Mouse (Mus musculus) liver, postnatal 0 days (tissue): Measurements from ENCODE around the gene Degs1. TPM values are rescaled to one million over a fixed set of nuclear protein-coding genes. Genes with fewer than 3 reads are reported as not detected.
A peak's percentile ranks its signal among the peaks of the same experiment; 100 is the strongest.
"Not testable (repeated sequence)": the region's sequence is repeated elsewhere in the genome, so short reads cannot be mapped to it uniquely, and the experiment has no call there.

Experiments used
- ATAC-seq: fragments of 200-750 bp; cut with Nextera tagmentation; 2 replicates; pipeline ENCODE4 v1.8.0; 2017; ENCODE audit warnings: mild to moderate bottlenecking, moderate library complexity
- DNase-seq: peaks from one replicate; pipeline ENCODE4 v3.0.0-alpha.2; 2016
- H3K27ac ChIP-seq: fragments of 300-500 bp; sonication (generic); 2 replicates; pipeline ENCODE4 v1.5.1; 2014; ENCODE audit warnings: antibody characterized with exemption, moderate library complexity, mild to moderate bottlenecking, low read depth
- H3K27me3 ChIP-seq: fragments of 300-500 bp; sonication (generic); 2 replicates; pipeline ENCODE4 v1.6.1; 2014; ENCODE audit warnings: low read length, control low read depth, mixed read lengths; ENCODE audit not compliant: insufficient read depth
- H3K36me3 ChIP-seq: fragments of 300-500 bp; sonication (generic); replicated peaks from 2 replicates; pipeline ENCODE4 v1.6.1; 2014; ENCODE audit warnings: mild to moderate bottlenecking, control low read depth, low read length, moderate library complexity, mixed read lengths; ENCODE audit not compliant: insufficient read depth
- H3K4me1 ChIP-seq: fragments of 300-500 bp; sonication (generic); 2 replicates; pipeline ENCODE4 v1.6.1; 2014; ENCODE audit warnings: antibody characterized with exemption, mild to moderate bottlenecking, control low read depth; ENCODE audit not compliant: insufficient read depth
- H3K4me2 ChIP-seq: fragments of 300-500 bp; sonication (generic); 2 replicates; pipeline ENCODE4 v1.6.1; 2014; ENCODE audit warnings: low read depth, mild to moderate bottlenecking, low read length, moderate library complexity, mixed read lengths
- H3K4me3 ChIP-seq: fragments of 300-500 bp; sonication (generic); 2 replicates; pipeline ENCODE4 v1.5.1; 2014; ENCODE audit warnings: low read depth, low read length
- H3K9ac ChIP-seq: fragments of 300-500 bp; sonication (generic); replicated peaks from 2 replicates; pipeline ENCODE4 v1.6.1; 2014; ENCODE audit warnings: mild to moderate bottlenecking, moderate library complexity
- H3K9me3 ChIP-seq: fragments of 300-500 bp; sonication (generic); 2 replicates; pipeline ENCODE4 v1.6.1; 2016; ENCODE audit warnings: mild to moderate bottlenecking, control low read depth, low read length, mixed read lengths
- CTCF ChIP-seq: sonication (generic); IDR thresholded peaks from 2 replicates; pipeline ENCODE4 v1.5.1; 2016; ENCODE audit warnings: antibody characterized with exemption, low read depth
- EP300 ChIP-seq: IDR thresholded peaks from 2 replicates; pipeline ENCODE4 v1.6.1; 2016; ENCODE audit warnings: antibody characterized with exemption, low read depth, mild to moderate bottlenecking
- WGBS: fragments of 180-500 bp; shearing (Covaris S2); extraction: QIAGEN DNeasy Blood & Tissue Kit; methylation state at CpG from one replicate; pipeline ENCODE4 v1.1.7; 2014; ENCODE audit not compliant: insufficient replicate concordance; 5-methylcytosine and 5-hydroxymethylcytosine counted together
- polyA plus RNA-seq: library from polyadenylated mRNA; unstranded; fragments of >200 nt; fragmentation: Nextera tagmentation; extraction: Ambion mirVana; gene quantifications from 2 replicates; pipeline ENCODE4 v1.2.1, GENCODE M21; 2015

The Degs1 gene
- polyA plus RNA-seq, 1 experiment from 2014 or later = 96.4 TPM

GRCm38 (mm10) chr1:182297246-182297645 lies 14.6 kb upstream of the Degs1 start:
- no peak overlapping the region for H3K4me2 ChIP-seq
- WGBS = 86% methylated on average over 3 of the region's 3 CpGs
- ATAC-seq (no peak), DNase-seq (no peak)
- no peaks in the 10 kb centered on the region for H3K27me3 ChIP-seq
- H3K9ac ChIP-seq = no peak overlapping the region
- H3K36me3 ChIP-seq = no peaks in the 10 kb centered on the region
- H3K4me1 ChIP-seq = peaks cover 2% of the 10 kb centered on the region
- no peak overlapping the region for H3K4me3 ChIP-seq
- H3K27ac ChIP-seq = no peak overlapping the region
- TF ChIP-seq CTCF = no peak
- TF ChIP-seq EP300 = no peak
- no peaks in the 10 kb centered on the region for H3K9me3 ChIP-seq

- no peak overlapping the region for H3K4me3 ChIP-seq
- ATAC-seq = no peak
Measured at GRCm38 (mm10) chr1:182296816-182297215, 14.2 kb upstream of the Degs1 start.

GRCm38 (mm10) chr1:182296141-182296540 lies 13.5 kb upstream of the Degs1 start:
- Histone ChIP-seq H3K4me2 (no peak overlapping the region), H3K4me3 (no peak overlapping the region), H3K27me3 (no peaks in the 10 kb centered on the region), H3K9ac (no peak overlapping the region), H3K9me3 (no peaks in the 10 kb centered on the region), H3K27ac (no peak overlapping the region), H3K36me3 (no peaks in the 10 kb centered on the region), H3K4me1 (peaks cover 8% of the 10 kb centered on the region)
- 72% methylated on average over 6 of the region's 6 CpGs for WGBS
- TF ChIP-seq EP300 (no peak), CTCF (no peak)
- no peak for DNase-seq
- no peak for ATAC-seq

More at GRCm38 (mm10) chr1:182296816-182297215, 14.2 kb upstream of the Degs1 start:
- H3K27me3 ChIP-seq = no peaks in the 10 kb centered on the region
- H3K36me3 ChIP-seq = no peaks in the 10 kb centered on the region
- 77% methylated on average over 6 of the region's 6 CpGs for WGBS
- H3K27ac ChIP-seq = no peak overlapping the region
- no peak overlapping the region for H3K4me2 ChIP-seq
- no peaks in the 10 kb centered on the region for H3K9me3 ChIP-seq
- no peak for DNase-seq
- no peak overlapping the region for H3K9ac ChIP-seq
- peaks cover 7% of the 10 kb centered on the region for H3K4me1 ChIP-seq
- TF ChIP-seq CTCF (no peak), EP300 (no peak)

GRCm38 (mm10) chr1:182292291-182292690 lies 9.7 kb upstream of the Degs1 start:
- Histone ChIP-seq H3K27me3 (no peaks in the 10 kb centered on the region), H3K4me1 (peaks cover 8% of the 10 kb centered on the region), H3K4me2 (no peak overlapping the region), H3K9ac (no peak overlapping the region), H3K27ac (no peak overlapping the region), H3K36me3 (no peaks in the 10 kb centered on the region), H3K4me3 (no peak overlapping the region), H3K9me3 (no peaks in the 10 kb centered on the region)
- no peak for TF ChIP-seq CTCF
- TF ChIP-seq EP300 = peak; percentile 22; the same call in 1 of the 2 replicates
- WGBS = 36% methylated on average over 4 of the region's 4 CpGs
- ATAC-seq (peak; percentile 48; the same call in 1 of the 2 replicates), DNase-seq (no peak)

GRCm38 (mm10) chr1:182290741-182291140 lies 8.1 kb upstream of the Degs1 start:
- H3K36me3 ChIP-seq, ATAC-seq, H3K9ac ChIP-seq, H3K4me1 ChIP-seq, H3K9me3 ChIP-seq, DNase-seq, H3K27me3 ChIP-seq, H3K27ac ChIP-seq: not testable (repeated sequence)
- peak overlapping the region; percentile 2; the same call in 1 of the 2 replicates for H3K4me2 ChIP-seq
- 80% methylated on average over 3 of the region's 3 CpGs for WGBS
- 0 out of 2 replicates have a peak overlapping the region, but pooled peaks have one; percentile 15 for H3K4me3 ChIP-seq

GRCm38 (mm10) chr1:182289781-182290180 lies 7.2 kb upstream of the Degs1 start:
- no peak overlapping the region for H3K9ac ChIP-seq
- no peak for DNase-seq
- TF ChIP-seq EP300 (no peak), CTCF (no peak)
- no peak overlapping the region for H3K27ac ChIP-seq
- WGBS = 70% methylated on average over 2 of the region's 2 CpGs
- 0 out of 2 replicates have a peak overlapping the region, but pooled peaks have one; percentile 5 for H3K4me3 ChIP-seq
- ATAC-seq = no peak
- H3K9me3 ChIP-seq = no peaks in the 10 kb centered on the region
- no peaks in the 10 kb centered on the region for H3K36me3 ChIP-seq
- H3K4me1 ChIP-seq = peaks cover 8% of the 10 kb centered on the region
- H3K4me2 ChIP-seq = peak overlapping the region; percentile 2
- H3K27me3 ChIP-seq = no peaks in the 10 kb centered on the region

GRCm38 (mm10) chr1:182288601-182289000 lies 6.0 kb upstream of the Degs1 start:
- no peaks in the 10 kb centered on the region for H3K9me3 ChIP-seq
- 63% methylated on average over 2 of the region's 2 CpGs for WGBS
- no peak overlapping the region for H3K27ac ChIP-seq
- H3K36me3 ChIP-seq = no peaks in the 10 kb centered on the region
- no peak for DNase-seq
- H3K4me2 ChIP-seq = peak overlapping the region; percentile 44
- peaks cover 8% of the 10 kb centered on the region for H3K4me1 ChIP-seq
- TF ChIP-seq EP300 (no peak), CTCF (no peak)
- H3K9ac ChIP-seq = no peak overlapping the region
- no peaks in the 10 kb centered on the region for H3K27me3 ChIP-seq
- peak overlapping the region; percentile 20 for H3K4me3 ChIP-seq
- no peak for ATAC-seq
